Mouse (Mus musculus) gastrocnemius, postnatal 36 days (tissue): ENCODE measurements at regions not wholly inside any gene's neighbourhood (a gene's known extent, or its start where the extent isn't known, plus 50 kb on each side); places are given as distances from the start of the nearest gene placed in this dataset.

ENCODE experiments used
- DNase-seq, 2 experiments: peaks; one replicate each; pipeline ENCODE4 v3.0.0; 2022
- intact Hi-C: fragments of 180-260 bp; cut with DNase I; formaldehyde crosslinking; loops from one replicate; pipeline ENCODE4 v1.15.1; 2025

- intact Hi-C loops, result no loop called here
Observed at GRCm38 (mm10) chr3:121618561-121618960, 52.0 kb upstream of the 4930432M17Rik start.

GRCm38 (mm10) chr3:121618161-121618560 lies 52.4 kb upstream of the 4930432M17Rik start:
- intact Hi-C loops, result no loop called here
- DNase-seq, result no peak

More at GRCm38 (mm10) chr3:121618561-121618960, 52.0 kb upstream of the 4930432M17Rik start:
- no peak for DNase-seq

- no peak for DNase-seq
- intact Hi-C loops, result no loop called here
Observed at GRCm38 (mm10) chr3:121617351-121617750, 53.2 kb upstream of the 4930432M17Rik start.

GRCm38 (mm10) chr3:121616075-121616474 lies 54.5 kb upstream of the 4930432M17Rik start:
- intact Hi-C loops, result no loop called here
- no peak for DNase-seq

- no peak for DNase-seq
- intact Hi-C loops, result no loop called here
Observed at GRCm38 (mm10) chr3:121614741-121615140, 55.8 kb upstream of the 4930432M17Rik start.

- intact Hi-C loops, result no loop called here
- DNase-seq, result no peak
Observed at GRCm38 (mm10) chr3:121613224-121613623, 57.3 kb upstream of the 4930432M17Rik start.

GRCm38 (mm10) chr3:121609845-121610244 lies 60.7 kb upstream of the 4930432M17Rik start:
- intact Hi-C loops, result no loop called here
- DNase-seq, result no peak

- intact Hi-C loops, result no loop called here
- peak in 1 of 2 experiments; percentile 48 for DNase-seq
Observed at GRCm38 (mm10) chr3:121609090-121609489, 61.5 kb upstream of the 4930432M17Rik start.

- DNase-seq, result peak in 1 of 2 experiments; percentile 37
- intact Hi-C loops, result no loop called here
Observed at GRCm38 (mm10) chr3:121604737-121605136, 65.8 kb upstream of the 4930432M17Rik start.

GRCm38 (mm10) chr3:121604081-121604480 lies 66.5 kb upstream of the 4930432M17Rik start:
- intact Hi-C loops, result no loop called here
- no peak for DNase-seq

GRCm38 (mm10) chr3:121602826-121603370 lies 67.7 kb upstream of the 4930432M17Rik start:
- no peak for DNase-seq
- intact Hi-C loops, result no loop called here

GRCm38 (mm10) chr3:121602082-121602561 lies 68.4 kb upstream of the 4930432M17Rik start:
- intact Hi-C loops, result no loop called here
- peak in 1 of 2 experiments; percentile 43 for DNase-seq

- intact Hi-C loops, result no loop called here
- no peak for DNase-seq
Observed at GRCm38 (mm10) chr3:121600841-121601240, 68.6 kb upstream of the Slc44a3 start.

GRCm38 (mm10) chr3:121600388-121600787 lies 68.2 kb upstream of the Slc44a3 start:
- intact Hi-C loops, result no loop called here
- DNase-seq, result no peak

- no peak for DNase-seq
- intact Hi-C loops, result no loop called here
Observed at GRCm38 (mm10) chr3:121597988-121598387, 65.8 kb upstream of the Slc44a3 start.

GRCm38 (mm10) chr3:121597203-121597602 lies 65.0 kb upstream of the Slc44a3 start:
- intact Hi-C loops, result no loop called here
- DNase-seq, result no peak

- DNase-seq, result no peak
- intact Hi-C loops, result no loop called here
Observed at GRCm38 (mm10) chr3:121594580-121594979, 62.4 kb upstream of the Slc44a3 start.

GRCm38 (mm10) chr3:121593598-121594117 lies 61.5 kb upstream of the Slc44a3 start:
- no peak for DNase-seq
- intact Hi-C loops, result no loop called here

- no peak for DNase-seq
- intact Hi-C loops, result no loop called here
Observed at GRCm38 (mm10) chr3:121593143-121593542, 60.9 kb upstream of the Slc44a3 start.

GRCm38 (mm10) chr3:121589494-121589885 lies 57.3 kb upstream of the Slc44a3 start:
- intact Hi-C loops, result no loop called here
- DNase-seq, result no peak

GRCm38 (mm10) chr3:121588737-121589493 lies 56.7 kb upstream of the Slc44a3 start:
- DNase-seq, result peak; percentile 54 to 74
- intact Hi-C loops, result no loop called here

GRCm38 (mm10) chr3:121585306-121585705 lies 53.1 kb upstream of the Slc44a3 start:
- DNase-seq, result no peak
- intact Hi-C loops, result no loop called here
